Mouse (Mus musculus) heart, adult 9 months (tissue): Measurements from ENCODE around the gene Vstm2b.

Experiments
- DNase-seq, 2 experiments: peaks; one replicate each; pipeline ENCODE4 v3.0.0; 2022; ENCODE audit warnings: low spot score in 2 of 2

Vstm2b gene

DNA sequence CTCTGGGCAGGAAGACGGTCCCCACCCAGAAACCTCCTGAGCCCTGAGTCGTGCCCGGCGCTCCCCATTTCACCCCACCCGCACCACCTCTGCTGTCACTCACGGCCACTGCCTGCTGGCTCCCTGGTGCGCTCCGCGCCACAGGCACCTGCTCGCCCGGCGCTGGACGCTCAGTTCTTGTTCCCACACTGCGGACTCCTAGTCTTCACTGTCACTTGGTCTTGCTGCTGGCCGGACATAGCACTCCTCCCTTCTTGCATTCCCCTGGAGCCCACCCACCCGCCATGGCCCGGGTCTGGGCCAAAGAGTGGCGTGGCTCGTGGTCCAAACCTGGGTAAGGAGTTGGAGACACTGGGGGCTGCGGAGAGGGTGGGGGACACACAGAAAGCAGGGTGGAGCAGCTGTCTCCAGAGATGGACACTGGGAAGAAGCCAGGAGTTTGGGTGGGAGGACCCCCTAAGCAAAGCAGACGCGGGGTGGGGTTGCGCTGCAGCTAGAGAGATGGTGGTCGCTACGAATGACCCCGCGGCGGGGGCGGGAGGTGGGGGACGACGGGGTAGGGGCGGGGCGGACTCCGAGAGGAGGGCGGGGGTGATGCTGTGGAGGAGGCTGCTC lies at the start of gene Vstm2b:
Gene Vstm2b, plus strand, starts transcription at position 233 of the 615 bp plus-strand sequence.
- no peak for DNase-seq

DNA sequence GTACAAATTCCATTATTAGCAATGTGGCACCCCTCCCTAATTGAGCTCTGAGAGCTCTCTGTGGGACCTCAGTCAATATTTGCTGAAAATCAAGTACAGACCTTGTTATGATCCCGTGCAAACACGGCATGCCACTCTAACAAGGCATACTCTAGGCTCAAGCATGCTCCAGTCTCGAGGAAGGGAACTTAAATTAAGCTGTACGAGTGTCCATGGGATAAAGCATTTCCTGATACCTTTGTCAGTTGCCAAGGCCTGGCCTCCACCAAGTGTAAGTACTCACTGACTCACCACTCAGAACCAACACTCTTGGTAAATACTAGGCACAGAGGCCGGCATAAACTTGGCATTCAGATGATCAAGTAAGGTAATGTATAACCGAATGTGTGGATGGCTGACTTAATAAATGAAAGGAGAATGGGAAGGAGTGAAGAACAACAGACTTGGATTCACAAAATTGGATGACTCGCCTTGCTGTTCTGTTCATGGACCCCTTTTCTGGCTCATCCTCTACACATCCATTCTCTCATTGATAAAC lies 42.0 kb upstream of the Vstm2b start:
- DNase-seq: no peak

DNA sequence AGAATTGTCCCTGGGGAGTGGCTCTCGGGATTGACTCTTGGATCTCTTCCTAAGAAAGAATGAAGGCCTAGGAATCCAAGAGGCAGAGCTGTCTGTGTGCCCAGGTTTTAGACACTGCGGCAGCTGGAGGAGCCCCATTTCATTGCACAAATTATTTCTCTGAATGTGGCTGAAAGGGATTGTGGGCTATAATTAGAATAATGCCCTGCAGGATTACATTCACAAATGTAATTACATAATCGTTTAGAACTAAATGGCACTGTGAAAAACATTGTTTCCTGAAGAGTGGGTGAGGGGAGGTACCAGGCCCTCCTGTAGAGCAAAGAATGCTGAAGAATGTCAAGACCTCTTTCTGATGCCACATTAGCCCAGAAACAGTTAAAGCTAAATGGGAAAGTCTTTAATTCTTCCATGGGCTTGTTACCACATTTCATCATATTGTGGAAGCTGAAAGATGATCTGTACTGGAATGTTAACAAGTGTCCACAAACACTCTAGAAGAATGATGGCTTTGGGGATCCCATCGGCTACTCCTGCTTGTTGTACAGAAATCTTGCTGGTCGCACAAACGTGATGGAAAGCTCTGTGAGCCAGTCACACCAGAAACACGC lies 24.6 kb upstream of the Vstm2b start:
- no peak for DNase-seq

DNA sequence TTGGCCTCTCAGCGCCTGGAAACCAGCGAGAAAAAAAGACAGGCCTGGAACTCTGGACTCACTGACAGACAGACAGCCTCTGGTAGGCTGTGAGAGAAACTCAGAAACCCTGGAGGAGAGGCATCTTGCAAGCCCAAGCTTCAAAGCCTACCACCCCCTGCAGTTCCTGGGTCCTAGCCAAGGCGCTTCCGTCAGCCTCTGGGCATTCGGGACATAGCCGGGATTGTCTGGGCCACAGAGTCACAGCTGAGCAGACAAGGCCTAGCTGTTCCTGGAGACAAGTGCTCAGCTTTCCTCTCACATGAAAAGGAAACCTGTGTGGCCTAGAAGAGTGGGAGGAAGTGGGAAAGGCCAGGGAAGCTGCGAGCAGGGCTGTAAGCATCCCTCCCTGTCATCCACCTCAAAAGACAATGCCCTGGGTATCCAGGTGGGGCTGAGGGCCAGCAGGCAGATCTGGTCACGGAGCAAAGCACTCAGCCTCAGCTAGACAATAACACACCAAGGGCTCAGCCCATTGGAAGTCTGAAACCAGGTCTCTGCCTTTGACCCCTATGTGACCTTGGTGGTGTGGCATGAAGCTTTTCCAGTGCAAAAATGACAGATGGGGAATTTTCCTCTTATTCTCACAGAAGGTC lies 13.2 kb upstream of the Vstm2b start:
- no peak for DNase-seq

GRCm38 (mm10) chr7:40888358-40888757 lies 9.8 kb upstream of the Vstm2b start:
- no peak for DNase-seq

GRCm38 (mm10) chr7:40896964-40897363 lies 1.2 kb upstream of the Vstm2b start:
- no peak for DNase-seq

DNA sequence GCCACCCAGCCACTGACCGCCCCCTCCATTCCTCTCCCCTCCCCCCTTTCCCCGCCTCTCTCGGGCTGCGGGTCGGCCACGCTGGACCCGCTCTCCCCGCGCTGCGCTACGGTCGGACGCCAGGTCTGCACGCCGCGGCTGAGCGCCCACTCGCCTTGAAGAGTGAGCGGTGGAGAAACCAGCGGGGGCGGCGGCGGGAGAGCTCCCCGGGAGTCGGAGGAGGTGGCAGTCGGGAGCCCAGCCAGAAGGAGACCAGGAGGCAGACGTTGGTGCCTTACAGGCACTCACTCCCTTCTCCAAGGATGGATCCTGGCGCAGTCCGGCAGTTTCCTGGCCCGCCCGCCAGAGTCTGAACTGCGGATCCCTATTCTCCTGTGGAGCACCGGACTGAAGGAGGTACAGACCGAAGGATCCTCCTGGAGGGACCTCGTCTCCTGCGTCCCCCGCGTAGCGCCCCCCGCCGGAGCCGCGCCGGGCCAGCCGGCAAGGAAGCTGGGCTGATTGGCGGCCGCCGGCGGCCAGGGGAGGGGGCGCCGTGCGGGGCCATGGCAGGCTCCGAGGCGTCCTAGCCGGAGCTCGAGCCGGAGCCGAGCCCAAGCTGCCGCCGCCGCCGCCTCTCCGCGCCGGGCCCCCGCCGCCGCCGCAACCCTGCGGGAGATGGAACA lies 715 bp downstream of the Vstm2b start:
- DNase-seq: no peak

DNA sequence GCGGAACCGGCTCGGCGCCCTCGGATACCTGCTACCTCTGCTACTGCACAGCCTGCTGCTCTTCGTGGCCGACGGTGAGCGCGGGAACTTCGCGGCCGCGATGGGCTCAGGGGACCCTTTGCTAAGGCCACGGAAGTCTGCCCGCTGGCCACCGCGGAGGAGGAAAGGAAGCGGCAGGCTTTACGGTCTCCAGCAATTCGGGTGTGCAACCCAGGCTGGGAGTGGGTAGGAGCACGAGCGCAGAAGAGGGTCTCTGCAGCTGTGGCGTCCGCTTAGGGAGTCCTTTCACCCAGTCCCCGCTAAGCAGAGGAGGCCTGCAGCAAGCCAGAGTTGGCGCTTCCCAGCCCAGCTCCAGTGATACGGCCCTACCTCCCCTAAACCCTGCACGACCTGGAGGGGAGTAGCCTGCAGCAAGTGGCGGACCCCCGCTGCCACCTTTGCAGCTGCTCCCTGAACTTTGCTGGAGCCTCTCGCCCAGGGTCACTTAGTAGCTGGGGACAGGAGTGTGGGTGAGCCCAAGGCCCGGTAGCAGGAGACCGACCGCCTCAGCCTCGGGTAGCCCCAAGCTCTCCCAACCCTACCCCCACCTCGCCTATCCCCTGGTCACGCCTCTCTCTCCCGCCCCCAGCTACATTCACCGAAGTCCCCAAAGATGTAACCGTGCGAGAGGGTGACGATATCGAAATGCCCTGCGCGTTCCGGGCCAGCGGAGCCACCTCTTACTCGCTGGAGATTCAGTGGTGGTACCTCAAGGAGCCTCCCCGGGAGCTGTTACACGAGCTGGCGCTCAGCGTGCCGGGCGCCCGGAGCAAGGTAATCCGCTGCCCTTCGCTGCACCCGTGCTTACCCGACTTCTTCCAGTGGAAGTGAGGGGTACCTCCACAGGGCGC lies 1.5 kb downstream of the Vstm2b start:
- DNase-seq: no peak

GRCm38 (mm10) chr7:40901201-40901600 lies 3.1 kb downstream of the Vstm2b start:
- peak in 1 of 2 experiments; percentile 22 for DNase-seq

DNA sequence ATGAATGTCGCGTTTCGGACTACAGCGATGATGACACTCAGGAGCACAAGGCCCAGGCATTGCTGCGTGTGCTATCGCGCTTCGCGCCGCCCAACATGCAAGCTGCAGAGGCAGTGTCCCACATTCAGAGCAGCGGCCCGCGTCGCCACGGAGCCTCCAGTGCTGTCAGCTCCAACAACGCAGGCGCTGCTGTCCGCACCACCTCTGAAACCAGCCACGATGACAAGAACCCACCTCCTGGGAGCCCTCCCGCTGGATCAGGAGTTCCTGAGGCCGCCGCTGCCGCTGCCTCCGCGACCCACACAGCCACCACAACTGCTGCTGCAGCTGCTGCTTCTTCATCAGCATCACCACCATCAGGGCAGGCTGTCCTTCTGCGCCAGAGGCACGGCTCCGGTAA lies 4.4 kb downstream of the Vstm2b start:
- DNase-seq: no peak

DNA sequence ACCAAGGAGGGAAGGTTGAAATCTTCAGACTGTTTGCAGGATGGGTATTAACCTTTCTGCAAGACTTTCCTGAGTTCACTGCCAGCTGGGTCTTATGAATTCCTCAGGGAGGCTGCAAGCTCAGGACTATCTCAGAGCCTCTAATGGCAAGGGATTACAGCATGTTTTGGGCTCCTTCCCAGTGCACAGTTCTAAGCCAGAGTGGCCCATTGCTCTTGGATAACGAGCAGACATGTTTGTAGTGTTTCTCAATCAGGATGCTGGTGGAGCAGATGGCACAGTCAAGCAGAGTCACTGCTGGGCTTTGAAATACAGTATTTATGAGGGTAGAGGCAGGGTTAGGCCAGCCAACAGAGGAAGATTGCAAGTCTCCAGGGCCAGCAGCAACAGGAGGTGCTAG lies 8.4 kb downstream of the Vstm2b start:
- peak; percentile 33 to 44 for DNase-seq

DNA sequence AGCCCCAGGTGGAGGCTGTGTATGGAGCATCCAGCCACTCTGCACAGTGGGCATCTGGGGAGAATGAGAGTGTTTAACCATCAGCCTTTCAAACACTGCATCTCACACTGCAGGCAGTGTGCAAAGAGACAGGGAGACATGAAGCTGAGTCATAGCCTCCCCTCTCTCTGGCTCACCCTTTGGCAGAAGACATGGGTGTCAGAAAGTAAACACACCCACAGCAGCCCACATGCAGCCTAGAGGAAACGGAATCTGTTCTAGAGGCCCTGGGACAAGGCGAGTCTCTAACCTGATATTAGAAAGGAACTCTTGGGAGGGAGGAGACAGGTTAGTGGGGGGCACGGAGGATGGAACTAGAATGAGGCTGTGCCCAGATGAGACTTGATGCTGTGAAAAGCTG lies 18.6 kb downstream of the Vstm2b start:
- DNase-seq: no peak

- no peak for DNase-seq
These were observed 22.0 kb downstream of the Vstm2b start for GRCm38 (mm10) chr7:40920118-40920517.

DNA sequence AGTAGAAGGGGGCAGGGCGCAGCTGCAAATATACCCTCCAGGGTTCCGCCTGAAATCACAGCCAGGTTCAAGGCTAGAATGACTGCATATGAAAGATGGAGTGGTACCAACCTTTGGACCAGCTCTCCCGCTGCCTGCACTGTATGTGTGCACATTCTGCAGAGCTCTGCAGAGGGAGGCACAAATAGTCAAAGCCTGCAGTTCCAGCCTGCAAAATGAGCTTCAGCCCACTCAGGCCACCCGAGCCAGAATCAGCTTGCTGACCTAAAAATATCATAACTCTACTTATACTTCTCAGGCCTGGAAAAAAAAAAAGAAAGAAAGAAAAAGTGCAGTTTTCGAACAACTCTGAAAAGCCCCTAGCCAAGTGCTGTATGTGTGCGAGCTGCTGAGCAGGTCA lies 23.2 kb downstream of the Vstm2b start:
- no peak for DNase-seq

DNA sequence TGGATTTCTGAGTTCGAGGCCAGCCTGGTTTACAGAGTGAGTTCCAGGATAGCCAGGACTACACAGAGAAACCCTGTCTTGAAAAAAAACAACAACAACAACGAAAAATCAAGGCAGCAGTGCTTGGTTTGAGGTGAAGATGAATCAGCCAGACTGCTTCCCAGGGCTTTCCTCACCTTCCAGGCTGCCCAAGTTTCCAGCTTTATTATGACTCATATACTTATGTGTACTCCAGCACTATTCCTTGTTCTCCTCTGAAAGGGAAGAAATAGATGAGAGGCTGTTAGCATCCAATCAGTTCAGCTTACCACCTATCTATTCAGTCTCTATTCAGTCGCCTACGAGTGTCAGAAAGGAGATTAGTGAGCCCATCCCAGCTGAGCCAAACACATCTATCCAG lies 24.7 kb downstream of the Vstm2b start:
- DNase-seq: no peak

GRCm38 (mm10) chr7:40928391-40928790 lies 30.3 kb downstream of the Vstm2b start:
- DNase-seq: peak; percentile 19 to 31

- DNase-seq: no peak
These were observed 38.6 kb downstream of the Vstm2b start for GRCm38 (mm10) chr7:40936617-40937212.

DNA sequence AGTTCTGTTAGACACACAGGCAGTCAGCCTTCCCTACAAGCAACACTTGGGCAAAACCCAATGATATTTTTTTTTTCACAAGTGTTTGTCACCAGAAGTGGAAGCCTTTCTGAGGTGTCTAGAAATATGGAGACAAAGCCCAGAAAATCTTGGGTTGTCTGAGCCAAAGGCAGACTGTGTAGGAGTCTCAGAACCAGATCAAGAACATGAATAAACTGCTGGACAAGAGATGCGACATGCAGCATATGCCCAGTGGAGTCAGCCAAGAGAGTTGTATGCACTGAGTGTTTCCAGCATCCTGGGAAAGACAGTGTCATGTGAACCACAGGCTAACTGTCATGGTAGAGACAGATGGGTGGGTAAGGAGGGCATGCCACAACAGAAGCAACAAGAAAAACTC lies 41.2 kb downstream of the Vstm2b start:
- DNase-seq: no peak

DNA sequence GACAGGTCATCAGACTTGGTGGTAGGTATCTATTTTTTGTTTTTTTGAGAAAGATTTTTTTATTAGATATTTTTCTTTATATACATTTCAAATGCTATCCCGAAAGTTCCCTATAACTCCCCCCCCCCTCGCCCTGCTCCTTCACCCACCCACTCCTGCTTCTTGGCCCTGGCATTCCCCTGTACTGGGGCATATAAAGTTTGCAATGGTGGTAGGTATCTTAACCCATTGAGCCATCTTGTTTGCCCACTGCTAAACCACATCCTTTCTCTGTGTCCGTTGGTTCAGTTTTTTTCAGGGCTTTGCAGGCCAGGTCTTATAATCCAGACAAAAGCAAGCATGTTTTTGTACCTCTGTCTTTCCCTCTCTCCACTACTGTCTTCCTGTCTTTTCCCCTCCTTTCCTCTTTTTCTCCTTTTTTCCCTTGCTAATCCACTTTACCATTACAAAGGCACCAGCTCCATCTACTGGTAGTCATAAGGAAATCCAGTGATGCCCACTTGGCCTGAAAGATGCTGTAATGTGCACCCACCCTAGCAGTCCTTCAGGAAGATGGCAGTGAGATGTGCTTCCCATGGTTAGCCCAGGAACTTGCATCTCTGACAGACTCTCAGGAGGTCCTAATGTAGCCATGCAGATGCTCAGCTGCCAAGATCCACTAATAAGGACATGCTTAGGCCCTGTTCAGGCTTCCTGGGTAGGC lies 44.3 kb downstream of the Vstm2b start:
- DNase-seq: peak in 1 of 2 experiments; percentile 2
